Mouse (Mus musculus) embryonic fibroblast, embryonic 13.5 days (primary cell): Measurements from ENCODE around the gene Zswim8.

Source experiments
- CTCF ChIP-seq: IDR thresholded peaks from 2 replicates; pipeline ENCODE4 v1.5.1; 2011; ENCODE audit warnings: mild to moderate bottlenecking, control low read depth, low read length, moderate library complexity, borderline replicate concordance; ENCODE audit not compliant: insufficient read depth
- POLR2A ChIP-seq: IDR thresholded peaks from 2 replicates; pipeline ENCODE4 v1.6.1; 2011; ENCODE audit warnings: low read depth, mild to moderate bottlenecking, control low read depth, low read length, moderate library complexity

GRCm38 (mm10) chr14:20771941-20772340 lies 64.6 kb downstream of the Zswim8 start:
- TF ChIP-seq CTCF = no peak
- no peak for TF ChIP-seq POLR2A
